Mouse (Mus musculus) kidney, embryonic 14.5 days (tissue): ENCODE results near the gene Eya4. TPM values are rescaled to one million over a fixed set of nuclear protein-coding genes. Genes with fewer than 3 reads are reported as not detected.

ENCODE experiments used
- ATAC-seq: fragments of 200-750 bp; cut with Nextera tagmentation; 2 replicates; pipeline ENCODE4 v1.8.0; 2017; ENCODE audit warnings: moderate number of reproducible peaks, mild to moderate bottlenecking, moderate TSS enrichment, moderate library complexity; ENCODE audit not compliant: low FRiP score, low TSS enrichment
- H3K27ac ChIP-seq: fragments of 300-500 bp; sonication (generic); 2 replicates; pipeline ENCODE4 v1.5.1; 2014; ENCODE audit warnings: low read depth, mild to moderate bottlenecking, low read length, moderate library complexity, mixed read lengths
- H3K27me3 ChIP-seq: fragments of 300-500 bp; sonication (generic); 2 replicates; pipeline ENCODE4 v1.6.1; 2014; ENCODE audit warnings: mild to moderate bottlenecking, low read length; ENCODE audit not compliant: control insufficient read depth, insufficient read depth
- H3K36me3 ChIP-seq: fragments of 300-500 bp; sonication (generic); 2 replicates; pipeline ENCODE4 v1.6.1; 2014; ENCODE audit warnings: low read length, mixed read lengths; ENCODE audit not compliant: control insufficient read depth, insufficient read depth
- H3K4me1 ChIP-seq: fragments of 300-500 bp; sonication (generic); 2 replicates; pipeline ENCODE4 v1.6.1; 2014; ENCODE audit warnings: low read length, mixed read lengths; ENCODE audit not compliant: control insufficient read depth, insufficient read depth
- H3K4me2 ChIP-seq: fragments of 300-500 bp; sonication (generic); replicated peaks from 2 replicates; pipeline ENCODE4 v1.6.1; 2014; ENCODE audit warnings: low read depth, mild to moderate bottlenecking, low read length
- H3K4me3 ChIP-seq: fragments of 300-500 bp; sonication (generic); 2 replicates; pipeline ENCODE4 v1.5.1; 2014; ENCODE audit warnings: mild to moderate bottlenecking, low read length
- H3K9ac ChIP-seq: fragments of 300-500 bp; sonication (generic); 2 replicates; pipeline ENCODE4 v1.6.1; 2014; ENCODE audit warnings: low read depth, mild to moderate bottlenecking, low read length, moderate library complexity
- H3K9me3 ChIP-seq: fragments of 300-500 bp; sonication (generic); 2 replicates; pipeline ENCODE4 v1.6.1; 2016; ENCODE audit warnings: low read length; ENCODE audit not compliant: control insufficient read depth
- WGBS: fragments of 180-500 bp; shearing (Covaris S2); extraction: QIAGEN DNeasy Blood & Tissue Kit; methylation state at CpG from one replicate; pipeline ENCODE4 v1.1.7; 2014; 5-methylcytosine and 5-hydroxymethylcytosine counted together
- polyA plus RNA-seq: library from polyadenylated mRNA; unstranded; fragments of >200 nt; fragmentation: Nextera tagmentation; extraction: Ambion mirVana; gene quantifications from 2 replicates; pipeline ENCODE4 v1.2.1, GENCODE M21; 2014

Gene Eya4
- polyA plus RNA-seq, result 13.7 and 14.1 TPM in 2 replicates

GRCm38 (mm10) chr10:23350011-23350911 is at the start of gene Eya4:
Eya4 (minus strand) TSS chr10:23350786.
- peak within 1 kb of the TSS; percentile 93 for H3K27ac ChIP-seq
- ATAC-seq, result peak; percentile 85
- WGBS, result under 1% methylated on average over 57 of the region's 79 CpGs
- peak within 1 kb of the TSS; percentile 69 for H3K4me3 ChIP-seq
- H3K27me3 ChIP-seq, result no peaks in the 10 kb centered on the region
- no peaks in the 10 kb centered on the region for H3K9me3 ChIP-seq
- H3K36me3 ChIP-seq, result no peaks in the 10 kb centered on the region
- H3K4me2 ChIP-seq, result peak within 1 kb of the TSS; percentile 75
- H3K9ac ChIP-seq, result peak within 1 kb of the TSS; percentile 76
- no peaks in the 10 kb centered on the region for H3K4me1 ChIP-seq

DNA sequence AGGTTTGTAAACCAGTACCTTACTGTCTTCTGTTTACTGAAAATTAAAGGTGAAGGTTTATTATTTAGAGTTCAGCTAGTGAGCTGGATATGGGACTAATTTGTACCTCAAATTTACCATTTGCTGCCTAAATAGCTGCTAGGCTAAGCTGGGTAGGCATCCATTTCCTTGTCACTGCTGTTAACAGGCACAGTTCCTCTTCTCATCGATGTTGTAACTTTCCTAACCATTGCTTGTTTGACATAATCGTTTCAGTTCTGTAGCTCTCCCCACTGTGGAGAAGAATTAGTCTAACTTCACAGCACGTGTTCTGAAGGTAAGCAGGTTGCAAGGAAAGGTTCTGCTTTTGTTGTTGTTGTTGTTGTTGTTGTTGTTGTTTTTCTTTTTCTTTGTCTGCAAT is 44.8 kb upstream of the Eya4 start:
- no peaks in the 10 kb centered on the region for H3K4me1 ChIP-seq
- 90% methylated on average over 3 of the region's 3 CpGs for WGBS
- H3K4me2 ChIP-seq, result no peak overlapping the region
- no peak overlapping the region for H3K27ac ChIP-seq
- no peaks in the 10 kb centered on the region for H3K27me3 ChIP-seq
- ATAC-seq, result no peak
- no peak overlapping the region for H3K9ac ChIP-seq
- no peak overlapping the region for H3K4me3 ChIP-seq
- no peaks in the 10 kb centered on the region for H3K9me3 ChIP-seq
- no peaks in the 10 kb centered on the region for H3K36me3 ChIP-seq

DNA sequence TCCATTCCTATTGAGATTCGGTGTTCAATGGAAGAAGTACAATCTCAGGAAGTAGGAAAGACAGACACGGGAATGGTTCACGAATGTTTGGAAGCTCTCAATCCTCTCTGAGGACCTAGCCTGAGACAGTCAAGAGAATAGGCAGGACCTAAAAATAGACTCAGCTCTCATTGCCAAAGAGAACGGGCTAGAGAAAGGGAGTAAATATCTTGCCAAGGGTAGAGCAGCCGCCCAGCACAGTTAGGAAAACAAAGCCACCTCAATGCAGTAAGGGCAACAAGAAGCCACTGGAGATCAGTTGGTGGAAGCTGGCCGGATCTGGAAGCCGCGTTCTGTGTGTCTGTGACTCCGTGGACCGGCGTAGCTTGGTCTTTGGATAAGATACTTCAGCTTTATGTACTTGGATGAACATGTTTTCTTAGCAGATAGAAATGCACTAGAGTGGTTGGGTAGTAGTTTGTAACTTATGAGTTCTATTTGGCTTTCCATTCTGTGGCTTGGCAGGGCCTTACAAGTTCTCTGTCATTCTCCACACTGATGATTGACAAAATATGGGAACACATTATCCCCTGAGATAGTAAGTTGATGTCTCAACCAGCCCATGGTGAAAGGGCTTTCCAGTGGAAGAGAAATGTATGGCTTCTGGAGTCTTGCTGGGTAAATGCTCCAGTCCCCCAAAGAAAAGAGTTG is 44.1 kb upstream of the Eya4 start:
- H3K9ac ChIP-seq, result no peak overlapping the region
- no peaks in the 10 kb centered on the region for H3K4me1 ChIP-seq
- H3K27me3 ChIP-seq, result no peaks in the 10 kb centered on the region
- no peaks in the 10 kb centered on the region for H3K9me3 ChIP-seq
- no peaks in the 10 kb centered on the region for H3K36me3 ChIP-seq
- H3K4me3 ChIP-seq, result no peak overlapping the region
- no peak overlapping the region for H3K4me2 ChIP-seq
- H3K27ac ChIP-seq, result no peak overlapping the region
- no peak for ATAC-seq
- 76% methylated on average over 11 of the region's 11 CpGs for WGBS

- Histone ChIP-seq H3K4me3 (no peak overlapping the region), H3K27ac (no peak overlapping the region), H3K9ac (no peak overlapping the region), H3K36me3 (no peaks in the 10 kb centered on the region), H3K4me1 (no peaks in the 10 kb centered on the region), H3K4me2 (no peak overlapping the region), H3K9me3 (no peaks in the 10 kb centered on the region), H3K27me3 (no peaks in the 10 kb centered on the region)
- WGBS, result 12% methylated on average over 6 of the region's 6 CpGs
- no peak for ATAC-seq
Measured at GRCm38 (mm10) chr10:23394152-23394551, 43.6 kb upstream of the Eya4 start.

DNA sequence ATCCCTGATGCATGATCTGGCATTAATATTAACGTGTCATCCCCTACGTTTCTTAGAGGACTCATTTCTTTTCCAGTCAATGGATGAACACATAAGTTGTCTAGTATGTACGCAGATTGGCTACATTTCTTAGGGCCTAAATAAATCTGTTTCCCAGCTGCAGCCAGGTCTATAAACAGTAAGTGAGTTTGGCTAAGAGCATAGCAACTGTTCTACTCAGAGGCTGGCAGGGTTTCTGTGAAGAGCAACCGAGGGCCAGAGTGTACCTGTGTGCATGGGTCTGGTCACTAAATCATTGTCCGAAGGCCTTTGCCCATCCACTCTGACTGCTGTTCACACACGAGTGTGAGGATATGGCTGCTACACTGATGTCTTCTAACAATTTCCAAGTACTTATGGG is 13.3 kb upstream of the Eya4 start:
- no peak overlapping the region for H3K9ac ChIP-seq
- H3K27ac ChIP-seq, result no peak overlapping the region
- H3K4me2 ChIP-seq, result no peak overlapping the region
- H3K4me3 ChIP-seq, result no peak overlapping the region
- 90% methylated on average over 6 of the region's 6 CpGs for WGBS
- no peaks in the 10 kb centered on the region for H3K4me1 ChIP-seq
- no peaks in the 10 kb centered on the region for H3K9me3 ChIP-seq
- H3K27me3 ChIP-seq, result no peaks in the 10 kb centered on the region
- ATAC-seq, result no peak
- no peaks in the 10 kb centered on the region for H3K36me3 ChIP-seq

- no peaks in the 10 kb centered on the region for H3K27me3 ChIP-seq
- H3K9ac ChIP-seq, result peak overlapping the region; percentile 76
- 0% methylated on average over 32 of the region's 33 CpGs for WGBS
- ATAC-seq, result peak; percentile 26; the same call in 1 of the 2 replicates
- no peaks in the 10 kb centered on the region for H3K9me3 ChIP-seq
- H3K36me3 ChIP-seq, result no peaks in the 10 kb centered on the region
- peak overlapping the region; percentile 93 for H3K27ac ChIP-seq
- H3K4me1 ChIP-seq, result no peaks in the 10 kb centered on the region
- peak overlapping the region; percentile 69 for H3K4me3 ChIP-seq
- H3K4me2 ChIP-seq, result peak overlapping the region; percentile 75
Measured at GRCm38 (mm10) chr10:23349392-23350010, 1.1 kb downstream of the Eya4 start.

DNA sequence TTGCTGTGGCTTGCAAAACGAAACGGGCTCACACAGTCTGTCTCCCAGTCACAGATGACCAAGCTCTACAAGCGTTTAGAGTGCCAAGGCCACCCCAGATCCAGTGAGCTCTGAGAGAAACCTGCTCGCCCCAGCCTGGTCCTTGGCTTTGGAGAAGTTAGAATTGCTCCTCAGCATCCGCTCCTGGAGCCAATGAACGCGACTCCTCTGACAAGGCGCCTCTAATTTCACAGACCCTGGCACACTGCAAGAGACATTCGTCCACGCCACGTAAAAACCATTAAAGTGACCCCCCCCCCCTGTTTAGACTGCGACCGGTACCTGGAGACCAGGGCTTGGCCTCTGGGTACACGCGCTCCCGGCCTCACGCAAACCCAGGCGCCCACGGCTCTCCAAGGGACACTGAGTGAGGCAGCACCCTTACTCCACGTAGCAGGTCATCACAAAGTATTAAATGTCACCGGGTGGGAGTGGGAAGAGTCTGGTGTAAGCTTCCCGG is 1.6 kb downstream of the Eya4 start:
- Histone ChIP-seq H3K27me3 (no peaks in the 10 kb centered on the region), H3K4me1 (no peaks in the 10 kb centered on the region), H3K9ac (peak overlapping the region; percentile 76), H3K4me3 (peak overlapping the region; percentile 69), H3K9me3 (no peaks in the 10 kb centered on the region), H3K36me3 (no peaks in the 10 kb centered on the region), H3K27ac (peak overlapping the region; percentile 93), H3K4me2 (peak overlapping the region; percentile 75)
- WGBS, result under 1% methylated on average over 21 of the region's 22 CpGs
- ATAC-seq, result peak; percentile 33; the same call in 1 of the 2 replicates

DNA sequence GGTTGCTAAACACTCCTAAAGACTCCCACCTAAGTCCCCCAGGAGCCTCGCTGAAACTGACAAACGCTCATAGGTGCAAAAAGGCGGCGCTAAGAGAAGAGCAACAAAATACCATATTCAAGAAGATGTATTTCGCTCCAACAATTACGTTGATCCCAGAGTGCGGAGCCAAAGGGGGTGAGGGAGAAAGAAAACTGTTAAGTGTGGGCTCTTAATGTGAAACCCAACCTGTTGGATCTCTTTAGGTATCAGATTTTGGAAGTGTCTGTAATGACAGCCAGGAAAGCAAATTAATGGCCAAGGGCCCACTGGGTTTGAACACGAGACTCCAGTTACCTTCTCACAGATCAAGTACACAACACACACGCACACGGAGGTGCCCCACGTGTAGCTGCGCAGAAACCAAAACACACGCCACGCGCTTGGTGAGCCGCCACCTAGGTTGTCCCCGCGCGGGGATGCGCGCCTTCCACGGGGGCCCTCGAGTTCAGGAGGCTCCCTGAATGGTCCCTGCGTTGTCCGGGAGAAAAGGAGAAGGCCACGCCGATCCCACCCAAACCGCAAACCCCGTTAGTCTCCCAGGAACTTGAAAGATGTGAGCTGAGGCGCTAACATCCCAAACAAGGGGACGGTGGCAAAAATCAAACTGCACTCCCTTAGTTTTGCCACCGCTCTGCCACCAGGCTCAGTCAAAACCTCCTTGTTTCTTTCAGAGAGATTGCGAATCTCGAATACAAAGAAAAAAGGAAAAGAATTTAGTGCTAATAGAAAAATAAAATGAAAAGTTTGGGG is 2.3 kb downstream of the Eya4 start:
- Histone ChIP-seq H3K36me3 (no peaks in the 10 kb centered on the region), H3K9me3 (no peaks in the 10 kb centered on the region), H3K4me1 (no peaks in the 10 kb centered on the region), H3K27me3 (no peaks in the 10 kb centered on the region), H3K4me2 (peak overlapping the region; percentile 75), H3K27ac (peak overlapping the region; percentile 93; the same call in 1 of the 2 replicates), H3K4me3 (peak overlapping the region; percentile 69), H3K9ac (peak overlapping the region; percentile 76)
- ATAC-seq, result no peak
- under 1% methylated on average over 34 of the region's 34 CpGs for WGBS
